Mouse (Mus musculus) heart, postnatal 0 days (tissue): ENCODE data around the gene Trem1.

Source experiments
- CTCF ChIP-seq: IDR thresholded peaks from 2 replicates; pipeline ENCODE4 v1.5.1; 2016; ENCODE audit warnings: antibody characterized with exemption, control low read depth, low read depth
- EP300 ChIP-seq: IDR thresholded peaks from 2 replicates; pipeline ENCODE4 v1.6.1; 2016; ENCODE audit warnings: antibody characterized with exemption, low read depth

GRCm38 (mm10) chr17:48234550-48234949 lies 2.0 kb downstream of the Trem1 start:
- TF ChIP-seq EP300 (no peak), CTCF (no peak)
